Mouse (Mus musculus) gonadal fat pad, adult 2 months (tissue): ENCODE measurements at regions not wholly inside any gene's neighbourhood (a gene's known extent, or its start where the extent isn't known, plus 50 kb on each side); places are given as distances from the start of the nearest gene placed in this dataset.
A peak's percentile ranks its signal among the peaks of the same experiment; 100 is the strongest.
"Not testable (repeated sequence)": the region's sequence is repeated elsewhere in the genome, so short reads cannot be mapped to it uniquely, and the experiment has no call there.

Experiments used
- DNase-seq: peaks from one replicate; pipeline ENCODE4 v3.0.0-alpha.2; 2012; ENCODE audit warnings: low read depth

DNA sequence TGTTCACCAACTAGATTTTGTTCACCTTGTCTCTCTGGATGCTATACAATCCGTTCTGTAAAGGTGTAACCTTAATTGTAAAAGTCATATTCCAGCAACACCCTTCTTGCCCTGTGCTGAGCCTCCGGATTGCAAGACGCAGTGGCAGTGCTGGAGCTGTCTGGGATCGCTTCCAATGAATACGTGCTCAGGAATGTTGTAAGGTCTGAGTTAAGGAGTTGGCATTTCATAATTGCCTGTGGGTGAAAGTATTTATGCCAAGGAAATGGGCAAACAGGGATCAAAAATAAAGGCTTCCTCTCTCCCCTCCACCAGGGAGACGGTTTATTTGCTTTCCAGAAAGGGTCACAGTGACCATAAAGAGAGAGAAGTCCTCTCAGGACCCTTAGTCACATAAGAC, 93.3 kb downstream of the Apob start:
- DNase-seq: peak; percentile 84

DNA sequence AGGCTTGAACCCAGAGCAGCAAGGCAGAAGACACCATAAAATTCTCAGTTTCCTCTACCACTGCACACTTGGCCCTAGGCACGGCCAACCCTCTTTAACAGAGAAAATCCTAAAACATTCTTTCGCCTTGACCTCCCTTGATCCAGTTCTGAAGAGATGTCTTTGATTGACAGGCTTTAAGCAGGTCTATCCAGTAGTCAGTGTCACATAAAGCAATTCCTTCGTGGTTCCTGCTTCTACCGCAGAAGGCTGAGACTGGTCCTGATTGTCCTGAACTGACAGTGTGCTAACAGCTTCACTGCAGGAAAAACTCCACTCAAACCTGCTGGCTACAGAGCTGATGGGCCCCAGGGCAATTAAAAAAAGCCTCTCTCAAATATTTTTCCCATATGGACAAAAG, 93.8 kb downstream of the Apob start:
- DNase-seq: no peak

DNA sequence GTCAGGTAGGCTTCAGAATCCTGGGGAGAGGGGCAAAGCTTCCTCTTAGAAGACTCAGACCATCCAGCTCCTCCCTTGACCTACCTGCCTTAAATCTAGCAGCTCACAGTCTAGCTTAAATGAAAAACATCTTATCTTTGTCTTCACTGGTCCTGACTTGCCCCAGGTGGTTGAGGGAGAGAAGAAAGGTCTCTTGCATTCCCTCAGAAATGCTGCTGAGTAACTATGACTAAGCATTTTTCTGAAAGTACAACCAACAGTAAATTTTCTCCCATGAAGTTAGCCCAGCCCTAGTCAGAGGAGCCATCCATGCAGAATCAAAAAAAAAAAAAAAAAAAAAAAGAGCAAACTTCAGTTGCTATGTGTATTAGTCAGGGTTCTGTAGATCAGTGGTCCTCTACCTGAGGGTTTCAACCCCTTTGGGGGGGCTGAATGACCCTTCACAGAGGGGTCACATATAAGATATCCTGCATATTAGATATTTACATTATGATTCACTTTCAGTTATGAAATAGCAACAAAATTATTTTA, 98.6 kb downstream of the Apob start:
- no peak for DNase-seq

DNA sequence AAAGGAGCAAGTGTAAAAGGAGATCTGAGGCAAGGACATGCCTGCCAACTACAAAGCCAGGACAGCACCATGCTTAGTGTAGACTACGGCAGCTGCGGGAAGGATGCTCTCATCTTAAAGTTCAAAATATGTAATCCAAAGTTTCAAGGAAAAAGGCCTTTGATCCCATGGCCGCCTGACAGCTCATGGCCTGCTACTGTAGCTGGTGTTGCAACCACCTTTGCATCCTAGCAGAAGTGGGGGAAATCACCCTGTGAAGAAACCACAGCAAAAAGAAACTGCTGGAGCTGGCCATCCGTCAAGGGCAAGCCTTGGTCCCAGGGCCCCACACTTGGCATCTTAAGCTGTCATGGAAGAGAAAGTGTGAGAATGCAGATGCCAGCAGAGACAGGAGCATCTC, 99.9 kb downstream of the Apob start:
- DNase-seq: no peak

DNA sequence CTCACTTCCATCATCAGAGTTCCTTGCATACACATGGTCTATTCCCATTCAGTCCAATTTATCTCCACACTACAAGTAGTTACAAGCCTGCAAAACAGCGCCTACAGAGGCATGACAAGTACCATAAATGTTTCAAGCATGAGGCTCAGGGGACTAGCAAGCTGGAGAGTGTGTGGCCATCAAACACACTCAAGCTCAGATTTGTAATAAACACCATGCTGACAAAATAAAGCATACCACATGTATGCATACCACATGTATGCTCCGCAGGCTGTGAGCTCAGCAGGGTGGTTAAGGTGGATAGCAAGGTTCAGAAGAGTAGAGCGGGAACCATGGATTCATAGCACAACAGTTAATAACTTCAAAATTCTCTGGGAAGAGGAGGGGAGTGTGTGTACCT, 100.6 kb downstream of the Apob start:
- DNase-seq: no peak

DNA sequence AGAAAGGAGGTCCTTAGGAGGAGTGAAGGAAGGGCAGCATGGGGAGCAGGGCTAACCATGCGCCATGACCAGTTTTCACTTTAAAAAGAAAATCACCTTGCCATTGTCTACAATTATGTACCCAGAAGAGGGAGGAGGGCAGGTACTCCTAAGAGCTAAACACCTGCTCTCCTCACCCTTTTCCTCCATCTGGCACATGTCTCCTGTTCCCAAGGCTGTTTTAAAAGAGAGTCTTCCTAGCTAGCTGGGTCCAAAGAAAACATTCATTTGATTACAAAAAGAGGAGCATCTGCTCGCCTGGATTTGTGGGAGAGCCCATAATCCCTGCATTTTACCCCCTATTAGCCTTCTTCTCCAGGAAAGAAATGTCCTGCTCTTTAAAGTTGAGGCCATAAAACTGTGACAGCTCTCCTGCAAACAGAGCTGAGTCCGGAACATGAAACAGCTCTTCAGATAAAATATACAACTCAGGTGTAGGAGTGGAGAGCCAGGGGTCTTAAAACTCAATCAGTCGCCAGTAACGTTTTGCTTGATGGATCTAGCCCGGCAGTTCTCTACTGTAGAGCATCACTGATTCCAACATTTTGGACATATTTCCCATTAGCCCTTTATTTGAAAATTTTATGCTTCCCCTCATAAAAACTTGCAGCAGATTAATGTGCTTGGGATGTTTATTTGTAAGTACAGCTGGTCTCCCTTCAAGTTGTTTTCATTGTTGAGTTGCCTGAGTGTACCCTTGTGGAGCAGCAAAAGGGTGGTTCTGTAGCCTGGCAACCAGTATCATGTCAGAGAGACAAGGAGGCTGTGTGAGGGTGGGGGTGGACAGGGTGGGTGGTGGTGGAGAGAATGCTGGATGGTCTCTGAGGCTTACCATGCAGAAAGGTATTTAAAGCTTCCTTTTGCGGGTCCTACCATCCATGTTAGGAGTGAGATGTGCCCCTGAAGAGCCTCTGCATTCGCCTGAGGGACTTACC, 105.5 kb downstream of the Apob start:
- no peak for DNase-seq

DNA sequence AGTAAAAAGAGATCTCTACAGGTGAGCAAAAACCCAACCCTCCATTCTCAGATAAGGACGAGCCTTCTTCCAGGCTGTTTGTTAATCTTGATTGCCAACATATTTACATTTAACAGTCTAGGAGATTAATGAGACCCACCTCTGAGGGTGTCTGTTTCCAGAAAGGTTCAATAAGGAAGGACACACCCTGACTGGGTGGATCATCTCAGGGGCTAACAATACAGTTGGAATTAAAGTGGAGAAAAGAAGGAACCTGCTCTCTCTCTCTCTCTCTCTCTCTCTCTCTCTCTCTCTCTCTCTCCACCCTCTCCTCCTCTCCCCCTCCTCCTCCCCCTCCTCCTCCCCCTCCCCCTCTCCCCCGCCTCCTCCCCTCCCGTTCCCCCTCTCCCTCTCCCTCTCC, 110.5 kb downstream of the Apob start:
- DNase-seq: no peak

DNA sequence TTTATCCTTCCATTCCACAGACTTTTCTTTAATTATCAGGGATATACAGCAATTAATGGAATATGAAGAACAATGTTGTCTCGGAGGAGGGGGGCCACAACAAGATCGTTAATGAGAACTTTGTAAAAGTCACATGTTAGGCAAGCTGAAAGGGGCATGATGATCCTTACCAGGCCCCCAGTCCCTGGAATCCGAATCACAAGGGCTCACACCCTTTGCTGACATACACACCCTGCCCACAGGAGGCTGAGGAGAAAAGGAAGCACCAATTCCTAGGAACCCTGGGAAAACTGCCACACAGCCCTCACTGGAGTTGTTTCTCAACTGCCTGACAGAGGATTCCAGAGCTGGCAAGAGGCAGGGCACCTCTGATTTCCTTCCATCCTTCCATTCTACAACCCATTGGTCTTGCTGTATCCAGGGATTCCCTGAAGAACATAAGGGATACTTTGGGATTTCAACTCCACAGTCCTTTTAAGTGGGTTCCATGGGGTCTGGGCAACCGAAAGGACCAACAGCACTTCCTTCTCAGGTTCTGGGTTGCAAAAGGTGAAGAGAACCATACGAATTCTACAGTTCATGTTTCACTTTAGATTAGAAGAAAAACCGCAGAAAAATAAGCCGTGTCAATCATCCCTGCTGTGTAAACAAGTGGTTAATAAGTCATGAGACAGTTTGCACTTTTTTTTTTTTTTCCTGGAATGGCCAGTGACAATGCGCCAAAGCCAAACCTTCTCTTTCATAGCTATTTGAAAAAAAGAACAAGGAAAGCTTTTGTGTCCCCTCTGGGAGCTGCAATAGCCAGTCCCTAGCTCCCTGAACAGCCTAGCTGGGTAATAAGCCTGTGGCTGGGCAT, 112.2 kb downstream of the Apob start:
- DNase-seq: no peak

DNA sequence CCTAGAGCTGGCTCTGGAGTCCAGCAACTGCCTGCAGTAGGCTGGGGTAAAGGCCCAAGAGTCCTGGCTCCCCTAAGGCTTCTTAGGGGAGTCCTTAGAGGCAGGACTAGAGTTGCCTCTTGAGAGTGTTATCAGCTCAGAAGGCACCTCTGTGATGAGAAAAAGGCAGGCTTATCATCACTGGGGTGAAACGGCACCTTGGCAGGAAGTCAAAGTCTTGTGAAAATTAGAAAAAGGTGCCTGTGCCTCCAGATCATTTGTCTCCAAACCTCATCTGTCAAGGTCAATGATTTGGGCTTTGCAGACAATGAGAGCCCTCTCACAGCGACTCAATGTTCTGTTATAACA, 112.8 kb downstream of the Apob start:
- no peak for DNase-seq

DNA sequence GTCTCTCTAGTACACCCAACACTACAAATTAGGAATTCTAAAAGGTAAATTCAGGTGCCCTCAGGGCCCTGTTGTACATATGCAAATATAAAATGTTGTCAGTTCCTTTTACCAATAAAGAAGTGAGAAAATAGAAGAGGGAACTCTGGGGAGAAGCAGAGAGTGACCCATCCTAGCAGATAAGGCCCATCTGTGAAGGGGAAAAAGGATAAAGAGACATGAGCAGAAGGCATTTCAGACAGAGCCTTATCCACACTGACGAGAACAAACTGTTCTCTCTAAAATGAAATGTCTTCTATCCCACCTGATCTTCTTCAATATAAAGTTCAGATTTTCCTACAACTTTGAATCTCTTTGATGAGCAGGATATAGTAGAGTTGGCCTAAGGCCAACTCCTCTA, 114.5 kb upstream of the Ldah start:
- DNase-seq: no peak

DNA sequence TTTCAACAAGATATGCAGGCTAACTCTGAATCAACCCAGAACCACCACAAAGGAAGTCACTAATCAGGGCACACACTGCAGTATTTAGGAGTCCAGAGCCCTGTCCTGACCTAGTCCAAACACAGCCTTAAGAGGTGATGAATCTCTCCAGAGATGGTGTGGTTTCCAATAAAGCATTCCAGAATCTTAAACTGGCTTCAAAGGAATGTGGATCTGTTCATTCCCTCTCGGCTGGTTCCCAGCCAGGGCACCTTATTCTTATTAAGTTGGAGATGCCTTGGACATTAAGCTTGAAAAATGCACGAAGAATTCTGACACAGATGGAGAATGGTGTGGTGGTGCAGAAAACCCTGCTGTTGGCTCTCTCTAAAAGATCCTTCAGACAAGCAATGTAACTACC, 112.0 kb upstream of the Ldah start:
- DNase-seq: no peak

DNA sequence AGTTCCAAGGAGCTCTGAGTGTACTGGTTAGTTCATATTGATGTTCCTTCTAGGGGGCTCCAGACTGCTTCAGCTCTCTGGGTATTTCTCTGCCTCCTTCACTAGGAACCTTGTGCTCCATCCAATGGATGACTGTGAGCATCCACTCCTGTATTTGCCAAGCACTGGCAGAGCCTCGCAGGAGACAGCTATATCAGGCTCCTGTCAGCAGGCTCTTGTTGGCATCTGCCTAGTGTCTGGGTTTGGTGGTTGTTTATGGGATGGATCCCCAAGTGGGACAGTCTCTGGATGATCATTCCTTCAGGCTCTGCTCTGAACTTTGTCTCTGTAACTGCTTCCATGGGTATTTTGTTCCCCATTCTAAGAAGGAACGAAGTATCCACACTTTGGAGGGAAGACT, 109.5 kb upstream of the Ldah start:
- DNase-seq: not testable (repeated sequence)

DNA sequence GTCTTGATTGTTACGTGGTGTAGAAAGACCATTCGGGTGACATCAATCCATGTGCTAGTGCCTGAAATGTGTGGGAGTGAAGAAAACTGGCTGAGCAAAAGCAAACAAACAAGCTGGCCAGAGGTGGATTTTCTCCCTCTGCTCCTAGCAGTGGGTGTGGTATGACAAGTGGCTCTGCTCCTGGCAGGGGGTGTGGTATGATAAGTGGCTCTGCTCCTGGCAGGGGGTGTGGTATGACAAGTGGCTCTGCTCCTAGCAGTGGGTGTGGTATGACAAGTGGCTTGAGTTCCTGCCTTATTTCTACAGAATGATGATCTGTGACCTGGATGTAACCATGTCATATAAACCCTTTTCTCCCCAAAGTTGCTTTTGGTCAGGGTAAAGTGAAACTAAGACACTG, 108.8 kb upstream of the Ldah start:
- no peak for DNase-seq

DNA sequence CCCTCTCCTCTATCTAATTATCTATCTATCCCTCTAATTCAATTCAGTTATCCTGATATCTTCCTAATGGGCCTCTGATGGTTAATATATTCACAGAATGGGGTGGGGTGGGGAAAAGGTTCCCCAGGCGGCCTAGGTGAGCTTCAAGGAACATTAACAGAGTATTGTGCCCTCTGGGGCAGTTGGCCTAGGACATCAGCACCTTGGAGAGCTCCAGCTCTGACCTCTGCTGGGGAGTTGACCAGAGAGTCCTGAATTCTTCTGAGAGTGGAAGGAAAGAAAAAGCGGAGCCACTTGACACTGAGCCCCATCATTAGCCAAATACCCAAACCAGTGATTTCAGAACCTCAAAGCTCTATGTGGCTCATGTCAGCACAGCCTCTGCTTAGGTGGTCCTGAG, 108.1 kb upstream of the Ldah start:
- no peak for DNase-seq

DNA sequence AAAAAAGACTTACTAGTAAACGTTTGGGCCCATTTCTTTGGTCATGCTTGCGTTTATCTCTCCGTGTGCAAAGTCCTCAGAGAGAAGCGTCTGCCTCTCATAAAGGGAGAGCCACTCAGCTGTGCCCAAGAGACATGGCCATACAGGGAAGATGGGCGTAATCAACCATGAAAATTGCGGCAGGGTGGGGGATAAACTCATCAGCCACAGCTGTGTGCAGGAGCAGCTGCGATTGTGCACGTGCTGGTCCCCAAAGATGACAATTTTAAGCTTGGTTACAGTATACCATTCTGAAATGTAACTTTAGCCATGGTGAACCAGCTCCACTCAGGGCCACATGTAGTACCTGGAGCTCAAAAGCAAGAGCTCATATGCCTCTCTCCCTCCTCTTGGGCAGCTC, 106.1 kb upstream of the Ldah start:
- DNase-seq: no peak

DNA sequence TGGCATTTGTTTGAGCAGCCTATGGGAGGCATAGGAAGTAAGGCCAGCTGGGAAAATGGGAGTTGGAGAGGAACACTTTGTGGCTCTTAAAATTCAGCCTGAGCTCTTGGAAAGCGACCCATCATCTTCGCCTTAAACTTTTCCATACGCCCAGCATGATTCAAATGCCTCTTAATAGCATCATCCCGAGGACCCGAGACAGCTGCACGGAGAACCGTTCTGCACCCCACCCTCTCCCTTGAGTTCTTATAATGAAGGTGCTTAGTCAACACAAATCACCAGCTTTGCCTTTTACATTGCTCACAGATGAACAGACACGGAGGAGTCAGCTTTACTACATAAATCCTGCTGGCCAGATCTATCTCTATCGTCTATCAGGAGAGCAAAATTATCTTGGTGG, 104.6 kb upstream of the Ldah start:
- no peak for DNase-seq

DNA sequence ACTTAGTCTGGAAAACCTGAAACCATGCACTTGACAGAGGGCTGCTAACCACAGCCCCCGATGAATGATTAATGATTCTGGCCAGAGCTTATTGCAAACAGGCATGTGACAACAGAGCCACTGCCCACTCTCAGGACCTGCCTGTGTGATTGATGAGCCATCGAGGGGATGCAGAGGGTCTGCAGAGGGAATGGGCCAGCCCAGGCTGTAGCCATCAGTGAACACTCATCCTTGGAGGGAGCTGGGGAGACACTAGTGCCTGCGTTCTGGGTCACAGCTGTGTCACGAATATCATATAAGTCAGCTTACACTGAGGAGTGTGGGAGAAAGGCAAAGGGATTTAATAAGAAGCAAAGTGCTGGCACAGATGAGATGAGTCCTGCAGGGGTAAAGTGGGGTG, 100.8 kb upstream of the Ldah start:
- no peak for DNase-seq

DNA sequence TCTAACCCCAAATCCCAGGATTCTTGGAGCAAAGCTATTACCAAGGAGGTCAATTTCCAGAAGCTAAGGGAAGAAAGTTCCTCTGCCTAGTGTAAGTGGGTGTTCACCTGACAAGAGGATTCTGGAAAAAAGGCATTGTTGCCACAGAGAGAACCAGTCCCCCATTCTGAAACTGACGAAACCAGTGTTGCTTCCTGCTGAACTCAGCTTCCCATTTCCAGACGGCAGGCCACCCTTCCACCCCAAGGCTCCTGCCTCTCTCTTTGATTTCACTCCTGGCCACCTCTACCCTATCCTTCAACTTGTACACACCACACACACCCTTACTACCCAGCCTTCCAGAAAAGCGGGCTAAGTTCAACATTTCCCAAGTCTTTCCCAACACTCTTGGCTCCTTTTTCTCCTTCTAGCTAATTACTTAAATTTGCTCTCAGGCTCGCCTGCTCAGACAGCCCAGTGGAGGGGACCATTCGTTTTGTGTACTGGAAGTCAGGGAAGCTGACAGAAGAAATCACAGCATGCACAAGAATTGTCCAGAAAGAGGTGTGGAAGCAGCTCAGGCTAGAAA, 98.6 kb upstream of the Ldah start:
- DNase-seq: peak; percentile 96

DNA sequence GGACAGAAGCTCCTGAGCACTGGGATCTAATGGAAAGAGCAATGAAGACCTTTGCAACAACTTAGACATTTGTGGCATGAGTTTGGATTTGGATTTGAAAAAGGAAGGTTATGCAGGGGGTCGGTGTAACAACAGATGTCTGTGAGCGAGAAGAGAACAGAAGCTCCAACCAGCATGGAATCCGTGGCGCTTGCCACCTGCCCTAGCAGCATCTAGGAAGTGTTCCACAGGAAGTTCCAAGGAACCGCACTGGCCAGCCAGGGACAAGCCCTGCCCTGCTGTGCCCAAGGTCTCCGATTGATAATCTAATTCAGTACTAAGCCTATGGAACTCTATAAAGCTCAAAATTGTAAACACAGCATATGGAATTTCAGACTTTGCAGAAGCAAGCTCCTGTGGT, 98.0 kb upstream of the Ldah start:
- no peak for DNase-seq

DNA sequence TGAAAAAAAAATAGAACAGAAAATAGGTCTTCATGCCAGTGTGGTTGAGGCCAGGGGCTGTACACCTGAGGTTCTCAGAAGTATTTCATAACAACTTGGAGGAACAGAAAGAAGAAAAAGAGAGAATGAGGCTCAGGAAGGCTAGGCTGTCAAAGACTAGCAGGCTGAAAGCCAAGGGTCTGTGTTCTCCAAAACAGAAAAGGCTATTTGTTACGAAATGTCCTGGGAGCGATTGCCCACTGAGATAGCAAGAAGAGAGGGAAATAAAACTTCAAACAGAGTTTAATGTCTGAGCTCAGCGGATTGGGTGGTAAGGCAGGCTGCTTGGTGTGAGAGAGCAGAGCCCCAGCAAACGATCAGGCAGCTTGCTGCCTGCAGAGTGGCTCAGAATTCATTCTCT, 97.6 kb upstream of the Ldah start:
- peak; percentile 92 for DNase-seq

DNA sequence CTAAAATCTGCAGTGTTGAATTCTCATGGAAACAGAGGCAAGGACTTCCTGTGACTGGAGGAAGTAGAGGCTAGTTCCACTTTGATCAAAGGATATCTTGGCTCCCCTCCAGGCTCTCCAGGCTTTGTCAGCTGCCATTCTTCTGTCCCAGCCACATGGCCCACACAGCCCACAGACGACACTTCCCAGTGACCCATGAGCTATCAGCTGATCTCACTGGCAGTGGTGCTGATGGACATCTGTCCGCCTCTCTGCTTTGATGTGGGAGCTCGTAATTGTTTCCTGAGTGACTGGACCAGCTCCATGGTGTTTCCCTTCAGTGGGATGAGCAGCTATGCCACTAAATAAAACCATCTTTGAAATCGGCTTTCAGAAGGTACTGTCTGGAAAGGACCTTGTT, 96.4 kb upstream of the Ldah start:
- no peak for DNase-seq

DNA sequence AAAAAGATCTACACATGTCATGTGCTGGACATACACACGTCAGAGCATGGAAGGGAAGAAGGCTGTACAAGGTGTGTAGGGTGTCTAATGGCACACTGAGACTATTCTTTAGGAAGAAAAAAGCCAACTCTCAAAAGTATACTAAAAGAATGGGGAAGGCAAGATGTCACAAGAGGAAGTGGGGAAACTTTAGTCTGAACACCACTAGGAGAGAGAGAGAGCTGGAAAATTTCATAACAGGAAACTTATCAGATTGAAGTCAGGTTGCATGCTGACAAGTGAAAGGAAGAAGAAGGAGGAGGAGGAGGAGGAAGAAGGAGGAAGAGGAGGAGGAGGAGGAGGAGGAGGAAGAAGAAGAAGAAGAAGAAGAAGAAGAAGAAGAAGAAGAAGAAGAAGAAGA, 52.3 kb upstream of the Ldah start:
- DNase-seq: no peak
